Mouse (Mus musculus) C2C12 (cell line): ENCODE measurements around the gene Gtdc1.

ENCODE experiments used
- CEBPB ChIP-seq: IDR thresholded peaks from one replicate; pipeline ENCODE4 v1.6.1; 2011; ENCODE audit warnings: low read depth, mild to moderate bottlenecking, control low read depth, moderate library complexity
- CTCF ChIP-seq: IDR thresholded peaks from one replicate; pipeline ENCODE4 v1.5.1; 2011; ENCODE audit not compliant: control insufficient read depth, insufficient read depth, insufficient read length
- MYOG ChIP-seq: IDR thresholded peaks from one replicate; pipeline ENCODE4 v1.6.1; 2011; ENCODE audit not compliant: control insufficient read depth, insufficient read length; ENCODE audit errors: extremely low read depth

GRCm38 (mm10) chr2:44928631-44929030 lies 1.2 kb upstream of the Gtdc1 start:
- no peak for TF ChIP-seq CTCF
- TF ChIP-seq CEBPB, result no peak
- no peak for TF ChIP-seq MYOG
